Mouse (Mus musculus) inflammation-experienced regulatory T-cells, adult 16 weeks (primary cell): ENCODE measurements around the gene Gm17018. TPM values are rescaled to one million over a fixed set of nuclear protein-coding genes. Genes with fewer than 3 reads are reported as not detected.

ENCODE experiments used
- polyA plus RNA-seq: library from polyadenylated mRNA; unstranded; fragments of 100-300 nt; shearing (Covaris generic); gene quantifications from one replicate; pipeline ENCODE4 v1.2.1, GENCODE M21; 2017

The Gm17018 gene
- 48.0 TPM for polyA plus RNA-seq

DNA sequence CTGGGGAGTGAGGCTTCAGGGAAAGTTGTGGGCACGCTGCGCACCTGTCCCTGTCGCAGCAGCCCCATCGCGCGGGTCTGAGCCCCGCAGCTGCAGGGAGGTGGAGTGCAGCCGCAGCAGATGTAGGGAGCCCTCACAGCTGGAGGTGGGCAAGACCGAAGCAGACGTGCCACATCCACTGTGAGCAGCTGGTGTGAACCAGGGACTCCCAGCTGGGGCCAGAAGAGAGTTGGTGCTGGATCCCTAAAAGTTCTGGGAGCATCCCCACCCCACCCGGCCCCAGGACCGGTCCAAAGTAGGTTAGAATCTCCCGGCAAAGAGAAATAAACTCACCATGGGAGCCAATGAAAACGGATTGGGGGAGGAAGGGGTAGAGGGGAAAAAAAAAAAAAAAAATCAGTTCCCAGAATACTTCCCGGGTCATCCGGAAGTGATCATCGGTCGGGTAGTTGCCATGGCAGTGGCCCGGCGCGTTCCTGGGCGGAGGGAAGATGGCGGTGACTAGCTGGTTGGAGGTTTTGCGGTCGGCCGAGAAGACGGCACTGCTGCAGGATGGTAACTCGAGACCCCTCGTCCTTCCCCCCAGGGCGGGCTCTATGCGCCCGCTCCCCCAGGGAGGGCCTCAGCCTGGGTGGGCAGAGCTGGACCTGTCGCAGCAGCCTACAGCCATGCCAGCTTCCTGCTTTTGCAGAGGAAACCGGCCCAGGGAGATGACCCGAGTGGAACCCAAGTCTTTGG lies at the start of gene Gm17018, which contains the start of gene Poll:
Gene Gm17018 (plus strand): TSS at position 463 of the 738 bp plus-strand sequence.
Gene Poll (minus strand): TSS at position 379 of the 738 bp plus-strand sequence.

Other genes starting within 250 kb of the Gm17018 start
- 38.0 TPM for gene Btrc, start 196.9 kb upstream of the Gm17018 start, polyA plus RNA-seq
- gene Poll, start 84 bp upstream of the Gm17018 start, polyA plus RNA-seq: 19.1 TPM
- gene Fbxw4, start 99.7 kb downstream of the Gm17018 start, polyA plus RNA-seq: 8.9 TPM
- not detected for gene Fgf8, start 182.3 kb downstream of the Gm17018 start, polyA plus RNA-seq
- gene Npm3, start 189.0 kb downstream of the Gm17018 start, polyA plus RNA-seq: 28.0 TPM
- gene Mgea5, start 223.2 kb downstream of the Gm17018 start, polyA plus RNA-seq: 147 TPM